Mouse (Mus musculus) CH12.LX (cell line): ENCODE results near the gene Ptprg. TPM values are rescaled to one million over a fixed set of nuclear protein-coding genes. Genes with fewer than 3 reads are reported as not detected.

Experiments used
- DNase-seq: peaks from one replicate; pipeline ENCODE4 v3.0.0-alpha.2; 2013; ENCODE audit errors: extremely low read depth
- H3K27ac ChIP-seq: 2 replicates; pipeline ENCODE4 v1.5.1; 2012; ENCODE audit warnings: low read depth, mild to moderate bottlenecking, control low read depth, moderate library complexity; ENCODE audit not compliant: insufficient read depth
- H3K27me3 ChIP-seq: replicated peaks from 2 replicates; pipeline ENCODE3; 2012; ENCODE audit warnings: inconsistent platforms
- H3K36me3 ChIP-seq, 2 experiments: replicated peaks in 1 of 2; 2 replicates each; pipeline versions ENCODE3 to v1.6.1; 2012; ENCODE audit warnings: inconsistent platforms in 1 of 2, low read length in 1 of 2, mild to moderate bottlenecking in 1 of 2, mixed read lengths in 1 of 2, moderate library complexity in 1 of 2; ENCODE audit not compliant: control insufficient read depth in 1 of 2, insufficient read depth in 1 of 2
- H3K4me1 ChIP-seq, 2 experiments: 2 replicates each; pipeline ENCODE4 v1.6.1; 2012; ENCODE audit warnings: inconsistent platforms in 1 of 2, moderate library complexity in 1 of 2; ENCODE audit not compliant: insufficient read depth in 2 of 2, control insufficient read depth in 1 of 2
- H3K4me2 ChIP-seq: 2 replicates; pipeline ENCODE4 v1.6.1; 2012; ENCODE audit warnings: low read depth, mild to moderate bottlenecking, control low read depth; ENCODE audit not compliant: poor library complexity, insufficient read depth, severe bottlenecking
- H3K4me3 ChIP-seq, 3 experiments: fragments of 150-350 bp in 1 of 3; sonication (generic) in 1 of 3; replicated peaks in 1 of 3; 2 replicates each; pipeline versions ENCODE3 to v1.5.1; 2011 to 2012; ENCODE audit warnings: low read depth in 2 of 3, low read length in 2 of 3, mild to moderate bottlenecking in 2 of 3, moderate library complexity in 2 of 3, control low read depth in 1 of 3, improper control_type of control experiment in 1 of 3, inconsistent platforms in 1 of 3, mixed read lengths in 1 of 3; ENCODE audit not compliant: poor library complexity in 1 of 3
- H3K79me2 ChIP-seq: replicated peaks from 2 replicates; pipeline ENCODE4 v1.6.1; 2012; ENCODE audit warnings: mild to moderate bottlenecking, moderate library complexity; ENCODE audit not compliant: control insufficient read depth, poor library complexity, insufficient read depth, severe bottlenecking; ENCODE audit errors: extremely low read depth
- H3K9ac ChIP-seq: 2 replicates; pipeline ENCODE4 v1.6.1; 2012; ENCODE audit warnings: low read depth, mild to moderate bottlenecking, control low read depth, moderate library complexity; ENCODE audit not compliant: insufficient read depth
- H3K9me3 ChIP-seq: replicated peaks from 2 replicates; pipeline ENCODE3; 2012; ENCODE audit warnings: low read length, inconsistent platforms, mixed read lengths
- BHLHE40 ChIP-seq: IDR thresholded peaks from 2 replicates; pipeline ENCODE4 v1.6.1; 2011; ENCODE audit warnings: mild to moderate bottlenecking, low read depth, low read length, improper control_type of control experiment
- CHD1 ChIP-seq: IDR thresholded peaks from 2 replicates; pipeline ENCODE4 v1.6.1; 2012; ENCODE audit warnings: low read depth, low read length, improper control_type of control experiment, inconsistent platforms
- EP300 ChIP-seq: IDR thresholded peaks from 2 replicates; pipeline ENCODE4 v1.6.1; 2011; ENCODE audit warnings: low read length, improper control_type of control experiment
- ETS1 ChIP-seq: conservative IDR thresholded peaks from 2 replicates; pipeline ENCODE4 v1.6.1; 2012; ENCODE audit warnings: low read depth, mild to moderate bottlenecking, inconsistent platforms, low read length, improper control_type of control experiment, moderate library complexity
- JUN ChIP-seq: IDR thresholded peaks from 2 replicates; pipeline ENCODE4 v1.6.1; 2011; ENCODE audit warnings: low read depth, mild to moderate bottlenecking, low read length, improper control_type of control experiment, moderate library complexity; ENCODE audit not compliant: insufficient read depth
- JUND ChIP-seq: conservative IDR thresholded peaks from 2 replicates; pipeline ENCODE4 v1.6.1; 2011; ENCODE audit warnings: low read depth, low read length, improper control_type of control experiment
- KAT2A ChIP-seq: IDR thresholded peaks from 2 replicates; pipeline ENCODE4 v1.6.1; 2012; ENCODE audit warnings: low read length, improper control_type of control experiment, inconsistent platforms; ENCODE audit not compliant: insufficient replicate concordance
- MAFK ChIP-seq: IDR thresholded peaks from 2 replicates; pipeline ENCODE4 v1.6.1; 2011; ENCODE audit warnings: low read length, improper control_type of control experiment; ENCODE audit not compliant: insufficient replicate concordance
- MAX ChIP-seq: IDR thresholded peaks from 2 replicates; pipeline ENCODE4 v1.6.1; 2011; ENCODE audit warnings: low read length, improper control_type of control experiment
- MEF2A ChIP-seq: IDR thresholded peaks from 2 replicates; pipeline ENCODE4 v1.6.1; 2014; ENCODE audit warnings: low read depth, mild to moderate bottlenecking, inconsistent platforms, low read length, improper control_type of control experiment, borderline replicate concordance
- RAD21 ChIP-seq: IDR thresholded peaks from 2 replicates; pipeline ENCODE4 v1.6.1; 2011; ENCODE audit warnings: low read depth, mild to moderate bottlenecking, low read length, improper control_type of control experiment, moderate library complexity
- SIN3A ChIP-seq: IDR thresholded peaks from 2 replicates; pipeline ENCODE4 v1.6.1; 2012; ENCODE audit warnings: low read length, improper control_type of control experiment, inconsistent platforms
- TCF12 ChIP-seq: IDR thresholded peaks from 2 replicates; pipeline ENCODE4 v1.6.1; 2014; ENCODE audit warnings: low read depth, mild to moderate bottlenecking, inconsistent platforms, low read length, improper control_type of control experiment
- UBTF ChIP-seq: IDR thresholded peaks from 2 replicates; pipeline ENCODE4 v1.6.1; 2012; ENCODE audit warnings: low read depth, mild to moderate bottlenecking, inconsistent platforms, low read length, improper control_type of control experiment, moderate library complexity
- dilution Hi-C: fragments of 300-500 bp; cut with MboI; formaldehyde crosslinking; loops from 2 replicates; pipeline ENCODE4 v1.14.3; 2020; ENCODE audit warnings: low sequenced_read_pairs; ENCODE audit not compliant: extremely low pct_unique_long_range_greater_than_20kb, extremely low pct_ligation_motif_present
- in situ Hi-C: fragments of 300-500 bp; cut with MboI; formaldehyde crosslinking; loops from 3 replicates; pipeline ENCODE4 v1.14.3; 2019; ENCODE audit warnings: low sequenced_read_pairs, low pct_ligation_motif_present, low pct_unique_long_range_greater_than_20kb, mixed read lengths
- polyA plus RNA-seq: library from polyadenylated mRNA; unstranded; fragments of >175 nt; gene quantifications from 2 replicates; pipeline ENCODE4 v1.2.1, GENCODE M21; 2012; ENCODE audit warnings: low read depth; ENCODE audit not compliant: insufficient read length
- total RNA-seq, 2 experiments: library from RNA; depleted of rRNA; stranded (reverse); fragments of 300-350 nt in 1 of 2; fragments of >200 nt in 1 of 2; gene quantifications; 2 replicates each; pipeline ENCODE4 v1.2.3; 2012 to 2014

Gene Ptprg
- total and polyA plus RNA-seq, 3 experiments = 0.08 TPM; not detected in 2

GRCm38 (mm10) chr14:11710410-11711122 is 157.2 kb downstream of the Ptprg start:
- Histone ChIP-seq H3K79me2 (no peaks in the 10 kb centered on the region), H3K4me1 (no peaks in the 10 kb centered on the region), H3K27ac (no peak overlapping the region), H3K36me3 (no peaks in the 10 kb centered on the region), H3K27me3 (no peaks in the 10 kb centered on the region), H3K9ac (no peak overlapping the region), H3K4me2 (no peak overlapping the region), H3K4me3 (no peak overlapping the region), H3K9me3 (peaks cover 63% of the 10 kb centered on the region)
- no peak for TF ChIP-seq RAD21
- no peak for DNase-seq
- in situ Hi-C loops = no loop called here
- dilution Hi-C loops = no loop called here

- Histone ChIP-seq H3K4me2 (no peak overlapping the region), H3K9me3 (peaks cover 54% of the 10 kb centered on the region), H3K27ac (no peak overlapping the region), H3K79me2 (no peaks in the 10 kb centered on the region), H3K9ac (no peak overlapping the region), H3K27me3 (no peaks in the 10 kb centered on the region), H3K4me1 (no peaks in the 10 kb centered on the region), H3K4me3 (no peak overlapping the region), H3K36me3 (no peaks in the 10 kb centered on the region)
- dilution Hi-C loops = no loop called here
- TF ChIP-seq EP300 = no peak
- no peak for TF ChIP-seq SIN3A
- TF ChIP-seq UBTF = no peak
- no peak for TF ChIP-seq CHD1
- TF ChIP-seq MAFK = no peak
- TF ChIP-seq MAX = no peak
- TF ChIP-seq KAT2A = no peak
- TF ChIP-seq JUN = no peak
- no peak for TF ChIP-seq MEF2A
- TF ChIP-seq ETS1 = no peak
- no peak for TF ChIP-seq TCF12
- DNase-seq = no peak
- in situ Hi-C loops = no loop called here
Measured at GRCm38 (mm10) chr14:11712146-11712545, 158.8 kb downstream of the Ptprg start.

- TF ChIP-seq JUND (no peak), BHLHE40 (no peak)
- DNase-seq = no peak
- H3K4me3 ChIP-seq = no peak overlapping the region
- no peak overlapping the region for H3K9ac ChIP-seq
- H3K9me3 ChIP-seq = peaks cover 59% of the 10 kb centered on the region
- dilution Hi-C loops = no loop called here
- no peaks in the 10 kb centered on the region for H3K4me1 ChIP-seq
- no peaks in the 10 kb centered on the region for H3K27me3 ChIP-seq
- H3K79me2 ChIP-seq = no peaks in the 10 kb centered on the region
- no peak overlapping the region for H3K27ac ChIP-seq
- no peaks in the 10 kb centered on the region for H3K36me3 ChIP-seq
- no peak overlapping the region for H3K4me2 ChIP-seq
- in situ Hi-C loops = no loop called here
Measured at GRCm38 (mm10) chr14:11716230-11716629, 162.9 kb downstream of the Ptprg start.
